Mouse (Mus musculus) heart, adult 2 months (tissue): ENCODE measurements at regions not wholly inside any gene's neighbourhood (a gene's known extent, or its start where the extent isn't known, plus 50 kb on each side); places are given as distances from the start of the nearest gene placed in this dataset.

Experiments used
- DNase-seq, 2 experiments: peaks; one replicate each; pipeline ENCODE4 v3.0.0; 2021
- H3K27ac ChIP-seq: fragments of 200-600 bp; 2 replicates; pipeline ENCODE4 v1.8.1; 2022
- H3K27me3 ChIP-seq: fragments of 200-500 bp; 2 replicates; pipeline ENCODE4 v1.6.1; 2012; ENCODE audit warnings: mild to moderate bottlenecking, low read length, inconsistent platforms, mixed read lengths; ENCODE audit not compliant: control insufficient read depth, insufficient read depth
- H3K36me3 ChIP-seq: fragments of 200-500 bp; 2 replicates; pipeline ENCODE4 v1.6.1; 2012; ENCODE audit warnings: low read length, inconsistent platforms; ENCODE audit not compliant: control insufficient read depth, insufficient read depth
- H3K4me1 ChIP-seq: fragments of 200-500 bp; 2 replicates; pipeline ENCODE4 v1.6.1; 2011; ENCODE audit warnings: low read length; ENCODE audit not compliant: control insufficient read depth, insufficient read depth
- H3K4me3 ChIP-seq: fragments of 200-600 bp; 2 replicates; pipeline ENCODE4 v1.8.1; 2022
- H3K79me2 ChIP-seq: fragments of 200-500 bp; replicated peaks from 2 replicates; pipeline ENCODE4 v1.6.1; 2012; ENCODE audit warnings: mild to moderate bottlenecking, inconsistent platforms, low read length, moderate library complexity, mixed read lengths; ENCODE audit not compliant: control insufficient read depth, insufficient read depth
- H3K9ac ChIP-seq: fragments of 200-500 bp; 2 replicates; pipeline ENCODE4 v1.6.1; 2012; ENCODE audit warnings: low read depth, mild to moderate bottlenecking, control low read depth, inconsistent platforms, low read length, mixed read lengths
- CTCF ChIP-seq: fragments of 200-600 bp; IDR thresholded peaks from 2 replicates; pipeline ENCODE4 v1.8.1; 2022; ENCODE audit warnings: antibody characterized with exemption, mild to moderate bottlenecking, moderate library complexity
- EP300 ChIP-seq: fragments of 200-500 bp; IDR thresholded peaks from 2 replicates; pipeline ENCODE4 v1.6.1; 2011; ENCODE audit warnings: low read depth, low read length, control low read depth; ENCODE audit not compliant: insufficient read depth
- POLR2A ChIP-seq: fragments of 200-500 bp; IDR thresholded peaks from 2 replicates; pipeline ENCODE4 v1.6.1; 2011; ENCODE audit warnings: mild to moderate bottlenecking, low read depth, low read length, control low read depth; ENCODE audit not compliant: insufficient read depth
- WGBS: fragments of 180-500 bp; shearing (Covaris S2); methylation state at CpG from one replicate; pipeline ENCODE4 v1.1.7; 2018; 5-methylcytosine and 5-hydroxymethylcytosine counted together
- intact Hi-C: fragments of 180-260 bp; cut with DNase I; formaldehyde crosslinking; loops from one replicate; pipeline ENCODE4 v1.15.1; 2025

GRCm38 (mm10) chr2:51047520-51047919 lies 101.4 kb downstream of the Rnd3 start:
- intact Hi-C loops: no loop called here
- Histone ChIP-seq H3K27me3 (no peaks in the 10 kb centered on the region), H3K79me2 (no peaks in the 10 kb centered on the region), H3K4me3 (no peak overlapping the region), H3K27ac (no peak overlapping the region), H3K4me1 (no peaks in the 10 kb centered on the region), H3K36me3 (no peaks in the 10 kb centered on the region), H3K9ac (no peak overlapping the region)
- 85% methylated on average over 5 of the region's 5 CpGs for WGBS
- no peak for TF ChIP-seq CTCF
- TF ChIP-seq POLR2A: no peak
- TF ChIP-seq EP300: no peak
- no peak for DNase-seq

GRCm38 (mm10) chr2:51045626-51046025 lies 103.3 kb downstream of the Rnd3 start:
- TF ChIP-seq POLR2A: no peak
- TF ChIP-seq EP300: no peak
- no peak for TF ChIP-seq CTCF
- Histone ChIP-seq H3K4me1 (no peaks in the 10 kb centered on the region), H3K36me3 (no peaks in the 10 kb centered on the region), H3K27ac (no peak overlapping the region), H3K79me2 (no peaks in the 10 kb centered on the region), H3K27me3 (no peaks in the 10 kb centered on the region), H3K9ac (no peak overlapping the region), H3K4me3 (no peak overlapping the region)
- WGBS: 93% methylated on average over 2 of the region's 2 CpGs
- no peak for DNase-seq
- intact Hi-C loops: no loop called here

- WGBS: 73% methylated on average over 7 of the region's 7 CpGs
- no peaks in the 10 kb centered on the region for H3K27me3 ChIP-seq
- TF ChIP-seq EP300: no peak
- no peak for TF ChIP-seq CTCF
- TF ChIP-seq POLR2A: no peak
- no peaks in the 10 kb centered on the region for H3K36me3 ChIP-seq
- H3K4me1 ChIP-seq: no peaks in the 10 kb centered on the region
- no peak overlapping the region for H3K9ac ChIP-seq
- no peak overlapping the region for H3K27ac ChIP-seq
- H3K4me3 ChIP-seq: no peak overlapping the region
- DNase-seq: no peak
- H3K79me2 ChIP-seq: no peaks in the 10 kb centered on the region
- intact Hi-C loops: no loop called here
These were observed 107.8 kb downstream of the Rnd3 start for GRCm38 (mm10) chr2:51041101-51041500.

GRCm38 (mm10) chr2:51038685-51039084 lies 110.2 kb downstream of the Rnd3 start:
- Histone ChIP-seq H3K4me3 (no peak overlapping the region), H3K9ac (no peak overlapping the region), H3K36me3 (no peaks in the 10 kb centered on the region), H3K79me2 (no peaks in the 10 kb centered on the region), H3K4me1 (no peaks in the 10 kb centered on the region), H3K27me3 (no peaks in the 10 kb centered on the region), H3K27ac (no peak overlapping the region)
- no peak for TF ChIP-seq CTCF
- TF ChIP-seq EP300: no peak
- no peak for TF ChIP-seq POLR2A
- intact Hi-C loops: no loop called here
- 65% methylated on average over 6 of the region's 6 CpGs for WGBS
- DNase-seq: no peak

- TF ChIP-seq EP300 (no peak), POLR2A (no peak), CTCF (no peak)
- H3K27me3 ChIP-seq: no peaks in the 10 kb centered on the region
- H3K4me3 ChIP-seq: no peak overlapping the region
- no peaks in the 10 kb centered on the region for H3K79me2 ChIP-seq
- no peaks in the 10 kb centered on the region for H3K36me3 ChIP-seq
- H3K4me1 ChIP-seq: no peaks in the 10 kb centered on the region
- H3K9ac ChIP-seq: no peak overlapping the region
- intact Hi-C loops: no loop called here
- 80% methylated on average over 5 of the region's 5 CpGs for WGBS
- no peak for DNase-seq
- H3K27ac ChIP-seq: no peak overlapping the region
These were observed 111.9 kb downstream of the Rnd3 start for GRCm38 (mm10) chr2:51036995-51037394.

- Histone ChIP-seq H3K79me2 (no peaks in the 10 kb centered on the region), H3K9ac (no peak overlapping the region), H3K36me3 (no peaks in the 10 kb centered on the region), H3K4me1 (no peaks in the 10 kb centered on the region), H3K27me3 (no peaks in the 10 kb centered on the region), H3K4me3 (no peak overlapping the region), H3K27ac (no peak overlapping the region)
- no peak for DNase-seq
- 60% methylated on average over 8 of the region's 8 CpGs for WGBS
- intact Hi-C loops: no loop called here
- TF ChIP-seq CTCF: no peak
- no peak for TF ChIP-seq EP300
- TF ChIP-seq POLR2A: no peak
These were observed 112.6 kb downstream of the Rnd3 start for GRCm38 (mm10) chr2:51036190-51036755.
